Mouse (Mus musculus) embryonic stem cell, embryonic (primary cell): ENCODE measurements around the gene Vps8.

Experiments used
- CTCF ChIA-PET, 4 experiments: fragments of 300-600 bp in 2 of 4; fragments of 350-600 bp in 2 of 4; sonication (Branson Sonifier 250); formaldehyde crosslinking; loops; one replicate each; lab custom pipeline; 2022; ENCODE audit warnings: inconsistent platforms in 2 of 4; lab: Charles Lee
- POLR2A ChIA-PET, 4 experiments: fragments of 300-600 bp in 2 of 4; fragments of 350-600 bp in 2 of 4; sonication (Branson Sonifier 250); formaldehyde crosslinking; loops; one replicate each; lab custom pipeline; 2022; ENCODE audit warnings: antibody characterized with exemption in 4 of 4, inconsistent platforms in 1 of 4; lab: Charles Lee

Vps8 gene

DNA sequence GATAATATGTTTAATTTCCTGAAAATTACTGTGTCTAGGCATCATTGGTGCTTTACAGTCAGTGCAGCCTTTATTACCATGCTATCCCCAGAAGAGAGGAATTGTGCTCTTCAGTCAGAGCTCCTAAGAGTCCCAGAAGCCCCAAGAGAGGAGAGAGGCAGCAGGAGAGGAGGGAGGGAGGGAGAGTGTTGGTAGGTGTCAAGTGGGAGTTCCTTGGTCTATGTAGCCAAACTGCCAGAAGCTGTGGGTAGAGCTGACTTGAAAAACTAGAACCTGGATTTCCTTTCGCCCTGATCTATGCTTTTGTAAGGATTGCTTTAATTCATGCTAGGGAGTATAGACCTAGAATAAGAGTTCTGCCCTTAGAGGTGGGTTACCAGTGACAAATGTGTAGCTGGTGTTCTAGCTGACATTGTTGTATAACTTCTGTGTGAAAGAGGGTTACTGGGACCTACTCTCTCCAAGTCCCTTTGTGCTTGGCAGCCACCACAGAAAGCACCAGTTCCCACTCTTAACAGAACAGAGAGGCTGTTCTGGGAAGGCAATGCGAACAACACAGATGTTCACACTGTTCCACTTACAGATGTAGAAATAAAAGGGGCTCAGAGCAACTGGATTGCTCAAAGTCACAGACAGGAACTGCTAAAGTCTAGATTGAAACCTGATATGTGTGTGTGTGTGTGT lies 7.6 kb downstream of the Vps8 start:
- CTCF ChIA-PET, result interaction anchor here in 3 of 4 experiments (0.8 to 2.5 kb wide), 5 partner anchors 7 to 226 kb away, joined by 3 to 18 read pairs (median 3); partner anchors contain the start of genes Ephb3 (in 1 of the 3) and Vps8 (in 1 of the 3)
- POLR2A ChIA-PET, result interaction anchor here in 1 of 4 experiments (1.3 kb wide), 1 partner anchor 19 kb away, joined by 3 read pairs; no protein-coding TSS in a partner anchor

DNA sequence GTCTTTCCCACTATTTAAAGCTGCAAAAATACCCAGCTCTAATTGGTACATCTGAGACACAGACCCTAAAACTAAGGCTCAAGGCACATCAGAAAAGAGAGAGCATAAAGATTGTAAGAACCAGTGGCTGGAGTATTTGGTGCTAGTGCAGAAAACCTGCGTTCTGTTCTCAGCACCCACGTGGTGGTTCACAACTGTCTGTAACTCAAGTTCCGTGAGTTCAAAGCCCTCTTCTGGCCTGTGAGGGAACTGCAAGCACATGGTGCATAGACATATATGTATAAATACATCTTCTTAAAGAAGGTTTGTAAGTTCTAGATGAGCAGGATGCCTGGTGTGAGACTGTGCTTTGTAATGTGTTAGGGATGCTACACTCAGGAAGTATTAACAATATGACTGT lies 8.7 kb downstream of the Vps8 start:
- ChIA-PET POLR2A (interaction anchor here in 3 of 4 experiments (0.6 to 1.3 kb wide), 9 partner anchors 9 to 270 kb away, joined by 3 to 5 read pairs (median 3); partner anchors contain the start of genes Ephb3 (in 2 of the 3) and Vps8 (in 1 of the 3)), CTCF (interaction anchor here (0.6 to 2.5 kb wide), 15 partner anchors 9 to 1376 kb away, joined by 3 to 18 read pairs (median 4); partner anchors contain the start of genes Ephb3 (in 2 of the 4) and Vps8 (in 1 of the 4))

DNA sequence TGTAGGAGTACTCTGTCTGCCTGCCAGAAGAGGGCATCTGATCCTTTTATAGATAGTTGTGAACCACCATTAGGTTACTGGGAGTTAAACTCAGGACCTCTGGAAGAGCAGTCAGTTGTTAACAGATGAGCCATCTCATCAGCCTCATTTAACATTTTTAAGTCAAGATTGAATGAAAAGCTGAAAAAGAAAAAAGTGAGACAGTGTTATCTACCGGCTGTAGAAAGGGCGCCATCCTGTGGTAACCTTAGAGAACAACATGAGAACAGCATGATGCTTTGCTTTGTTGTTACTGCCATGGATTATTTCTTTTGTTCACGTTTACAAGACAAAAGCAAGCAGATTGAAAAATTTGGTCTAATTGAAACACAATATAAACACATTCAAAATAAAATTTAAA lies 10.6 kb downstream of the Vps8 start:
- CTCF ChIA-PET, result interaction anchor here (0.7 to 2.3 kb wide), 17 partner anchors 10 to 229 kb away, joined by 3 to 13 read pairs (median 4); partner anchors contain the start of genes Ephb3 (in 2 of the 4) and Vps8 (in 2 of the 4)

DNA sequence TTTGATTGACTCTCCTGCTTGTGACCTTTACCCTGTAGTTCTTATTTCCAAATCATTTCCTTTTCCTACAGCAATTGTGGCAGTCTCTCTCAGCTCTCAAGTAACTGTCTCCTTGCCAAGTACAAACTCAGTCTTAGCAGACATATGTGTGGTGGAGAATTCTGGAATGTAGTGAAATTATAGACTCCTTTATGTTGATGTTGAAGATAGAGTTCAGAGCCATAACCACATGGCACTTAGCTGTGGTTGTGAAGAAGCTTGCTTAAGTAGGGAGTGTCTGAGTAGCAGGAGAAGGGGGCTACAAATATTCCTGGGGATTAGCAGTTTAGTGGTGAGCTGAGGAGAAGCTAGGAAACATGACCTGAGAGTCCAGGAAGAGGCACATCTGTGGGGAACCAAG lies 18.1 kb downstream of the Vps8 start:
- POLR2A ChIA-PET, result interaction anchor here in 1 of 4 experiments (1.5 to 2.0 kb wide), 2 partner anchors 14 to 17 kb away, joined by 4 to 5 read pairs; no protein-coding TSS in a partner anchor
- CTCF ChIA-PET, result interaction anchor here in 2 of 4 experiments (0.6 to 1.9 kb wide), 2 partner anchors 26 to 49 kb away, joined by 3 to 6 read pairs; no protein-coding TSS in a partner anchor

More for the DNA sequence above, 10.6 kb downstream of the Vps8 start:
- POLR2A ChIA-PET, result interaction anchor here in 2 of 4 experiments (0.7 to 0.9 kb wide), 2 partner anchors 9 to 10 kb away, joined by 3 read pairs; partner anchors contain the start of gene Vps8 (in 1 of the 2)

DNA sequence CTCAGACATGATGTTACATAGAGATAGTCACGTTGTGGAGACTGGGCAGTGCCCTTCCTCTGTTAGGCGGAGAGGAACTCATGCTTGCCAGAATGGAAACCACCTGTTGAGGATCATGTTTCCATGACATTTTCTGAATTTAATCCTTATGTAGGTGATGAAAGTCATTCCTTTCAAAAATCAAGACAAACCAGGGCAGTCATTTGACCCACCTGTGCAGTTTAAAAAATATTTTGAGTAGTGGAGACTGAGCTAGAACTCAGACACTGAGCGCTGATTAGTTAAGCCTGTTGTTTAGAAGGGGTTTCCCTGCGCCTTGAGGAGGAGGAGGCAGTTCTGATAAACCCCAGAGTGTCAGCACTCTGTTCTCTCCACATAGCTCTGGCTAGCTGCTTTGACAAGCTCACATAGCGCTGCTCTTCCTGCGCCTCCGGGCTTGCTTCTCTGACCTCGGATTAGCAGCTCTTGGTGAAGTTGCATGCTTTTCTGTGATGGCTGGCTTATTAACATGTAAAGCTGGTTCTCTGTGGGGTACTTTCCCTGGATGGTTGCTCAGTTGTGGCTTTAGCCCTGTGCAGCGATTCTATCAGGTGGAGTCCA lies 22.2 kb downstream of the Vps8 start:
- ChIA-PET POLR2A (no interaction called here), CTCF (interaction anchor here in 2 of 4 experiments (0.6 to 0.8 kb wide), 2 partner anchors 199 to 331 kb away, joined by 3 read pairs; no protein-coding TSS in a partner anchor)

DNA sequence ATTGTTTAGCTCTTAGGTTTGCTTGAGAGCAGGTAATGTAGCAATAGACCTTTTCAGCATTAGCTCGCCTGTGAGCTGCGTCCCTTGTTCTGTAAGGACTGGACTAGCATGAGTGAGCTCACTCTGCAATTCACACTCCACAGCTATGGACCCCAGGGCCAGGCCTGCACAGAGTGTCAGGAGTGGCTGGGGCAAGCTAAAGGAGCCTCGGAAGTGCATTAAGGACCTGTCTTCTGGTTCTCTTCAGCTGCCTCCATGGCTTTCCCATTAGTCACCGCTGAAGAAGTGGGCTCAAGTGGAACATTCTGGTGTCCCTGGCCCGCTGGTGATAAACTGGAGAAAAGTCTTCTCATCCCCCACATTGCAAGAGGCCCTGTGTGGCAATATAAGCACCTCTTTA lies 24.5 kb downstream of the Vps8 start:
- POLR2A ChIA-PET, result interaction anchor here in 1 of 4 experiments (1.2 to 1.5 kb wide), 2 partner anchors 9 to 12 kb away, joined by 3 to 4 read pairs; no protein-coding TSS in a partner anchor
- CTCF ChIA-PET, result interaction anchor here in 2 of 4 experiments (0.7 to 1.1 kb wide), 2 partner anchors 90 to 280 kb away, joined by 3 read pairs; no protein-coding TSS in a partner anchor

DNA sequence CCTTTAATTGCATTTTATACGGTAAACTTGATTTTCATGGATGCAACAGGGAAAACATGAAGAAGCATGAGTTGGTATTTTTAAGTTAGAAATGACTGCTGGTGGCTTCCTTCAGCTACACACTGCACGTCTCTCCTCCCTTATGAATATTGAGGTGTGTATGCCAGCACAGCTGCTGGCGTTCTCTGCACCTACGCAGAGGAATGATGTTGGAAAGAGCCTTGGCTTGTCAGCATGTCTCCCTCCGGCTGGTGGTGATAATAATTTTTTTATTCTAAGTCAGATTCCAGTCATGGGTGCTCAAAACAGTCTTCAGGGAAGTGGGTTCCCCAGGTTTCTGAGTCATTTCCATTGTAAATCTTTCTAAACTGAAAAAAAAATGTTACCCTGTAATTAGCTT lies 25.5 kb downstream of the Vps8 start:
- POLR2A ChIA-PET, result interaction anchor here in 1 of 4 experiments (0.6 kb wide), 1 partner anchor 1220 kb away, joined by 3 read pairs; no protein-coding TSS in a partner anchor
- CTCF ChIA-PET, result interaction anchor here in 1 of 4 experiments (0.9 kb wide), 1 partner anchor 56 kb away, joined by 3 read pairs; no protein-coding TSS in a partner anchor

DNA sequence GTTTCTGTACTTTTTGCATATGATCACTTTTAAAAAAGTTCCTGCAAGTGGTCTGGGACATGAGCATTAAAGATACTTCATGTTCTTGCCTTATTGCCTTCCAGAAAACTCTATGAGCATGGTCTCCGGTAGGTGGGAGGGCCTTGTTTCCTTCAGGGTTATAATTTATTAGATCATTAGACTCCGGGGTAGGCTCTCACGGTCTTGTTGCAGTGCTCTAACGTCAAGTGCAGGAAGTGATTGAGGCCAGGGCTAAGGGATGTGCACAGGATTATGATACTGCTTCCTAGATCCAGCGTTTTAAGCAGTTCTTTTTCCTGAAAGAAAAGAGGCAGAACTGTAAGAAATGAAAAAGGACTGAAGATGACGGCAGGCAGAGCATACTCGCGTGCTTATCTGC lies 27.0 kb downstream of the Vps8 start:
- ChIA-PET POLR2A (interaction anchor here in 1 of 4 experiments (0.8 to 1.1 kb wide), 2 partner anchors 19 to 231 kb away, joined by 3 read pairs; no protein-coding TSS in a partner anchor), CTCF (interaction anchor here in 1 of 4 experiments (1.0 kb wide), 1 partner anchor 21 kb away, joined by 3 read pairs; no protein-coding TSS in a partner anchor)

DNA sequence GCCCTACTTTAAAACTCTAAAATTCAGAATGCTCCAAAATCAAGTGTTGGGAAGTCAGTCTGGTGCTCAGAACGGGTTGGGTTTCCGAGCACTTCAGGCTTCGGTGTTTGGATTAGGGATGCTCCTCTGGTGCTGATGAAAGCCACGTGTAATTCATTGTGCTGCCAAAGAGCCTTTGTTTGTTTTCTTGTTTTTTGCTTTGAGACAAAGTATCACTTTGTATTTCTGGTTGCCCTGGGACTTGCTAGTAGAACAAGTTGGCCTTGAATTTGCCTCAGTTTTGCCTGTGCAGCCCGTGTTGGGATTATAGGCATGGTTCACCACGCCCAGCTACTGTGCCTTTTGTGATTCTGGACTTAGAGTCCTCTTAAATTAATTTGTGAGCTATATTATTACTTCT lies 29.7 kb downstream of the Vps8 start:
- ChIA-PET POLR2A (interaction anchor here in 1 of 4 experiments (1.4 kb wide), 1 partner anchor 14 kb away, joined by 3 read pairs; no protein-coding TSS in a partner anchor), CTCF (interaction anchor here in 2 of 4 experiments (0.6 to 1.1 kb wide), 2 partner anchors 60 to 85 kb away, joined by 4 to 5 read pairs; no protein-coding TSS in a partner anchor)

DNA sequence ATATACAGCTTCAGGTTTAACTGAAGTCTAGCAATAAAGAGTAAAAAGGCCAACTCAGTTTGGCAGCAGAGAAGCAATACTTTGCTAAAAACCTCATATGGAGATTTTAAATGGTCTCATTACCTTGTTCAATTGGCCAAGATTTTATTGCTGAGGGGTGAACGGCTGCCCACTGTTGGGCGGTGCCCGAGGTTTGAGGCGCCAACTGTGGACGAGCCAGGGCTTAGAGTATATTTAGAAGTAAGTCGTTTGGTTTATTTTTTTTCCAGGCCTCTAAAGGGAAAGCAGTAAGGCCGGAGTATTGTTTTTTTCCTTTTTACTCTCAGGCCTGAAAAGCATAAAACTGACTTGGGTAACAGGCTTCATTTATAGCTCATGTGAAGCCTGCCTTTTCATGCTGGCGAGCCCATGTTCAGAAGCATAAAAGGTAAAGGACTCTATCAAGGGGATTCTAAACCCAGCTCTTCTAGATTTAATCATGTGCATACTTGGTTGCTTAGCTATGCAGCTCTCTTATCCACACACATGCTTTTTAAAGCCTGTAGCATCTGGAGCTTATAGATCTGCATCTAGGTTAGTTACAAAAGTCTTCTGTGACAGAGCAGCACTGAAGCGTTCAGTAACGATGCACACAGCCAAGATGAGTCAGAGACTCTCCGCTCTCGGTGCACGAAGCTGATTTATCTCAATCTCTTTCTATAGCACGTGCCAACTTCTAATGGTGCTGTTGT lies 34.9 kb downstream of the Vps8 start:
- CTCF ChIA-PET, result interaction anchor here in 2 of 4 experiments (1.0 to 1.8 kb wide), 2 partner anchors 13 to 79 kb away, joined by 3 to 6 read pairs; no protein-coding TSS in a partner anchor
- POLR2A ChIA-PET, result interaction anchor here in 1 of 4 experiments (0.7 kb wide), 1 partner anchor 13 kb away, joined by 3 read pairs; no protein-coding TSS in a partner anchor

DNA sequence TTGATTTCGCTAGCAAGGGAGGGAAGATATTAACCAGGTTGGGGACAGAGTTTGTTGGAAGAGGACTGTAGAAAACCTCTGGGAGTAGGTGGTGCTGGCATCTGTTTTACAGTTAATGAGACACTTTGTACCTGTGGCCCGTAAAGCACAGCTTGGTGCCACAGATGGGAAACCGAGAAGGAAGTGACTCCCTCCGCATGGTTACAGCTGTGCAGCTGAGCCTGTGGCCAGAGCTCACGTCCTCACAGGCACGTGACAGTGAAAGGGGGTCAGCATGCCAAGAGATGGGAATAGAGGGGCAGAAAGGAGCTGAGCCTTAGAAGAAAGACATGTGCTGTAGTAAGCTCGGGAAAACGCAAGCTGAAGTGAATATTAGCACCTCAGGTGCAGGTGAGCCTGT lies 43.0 kb downstream of the Vps8 start:
- ChIA-PET POLR2A (interaction anchor here in 1 of 4 experiments (1.5 kb wide), 1 partner anchor 13 kb away, joined by 3 read pairs; no protein-coding TSS in a partner anchor), CTCF (interaction anchor here in 1 of 4 experiments (0.6 kb wide), 1 partner anchor 71 kb away, joined by 6 read pairs; no protein-coding TSS in a partner anchor)

DNA sequence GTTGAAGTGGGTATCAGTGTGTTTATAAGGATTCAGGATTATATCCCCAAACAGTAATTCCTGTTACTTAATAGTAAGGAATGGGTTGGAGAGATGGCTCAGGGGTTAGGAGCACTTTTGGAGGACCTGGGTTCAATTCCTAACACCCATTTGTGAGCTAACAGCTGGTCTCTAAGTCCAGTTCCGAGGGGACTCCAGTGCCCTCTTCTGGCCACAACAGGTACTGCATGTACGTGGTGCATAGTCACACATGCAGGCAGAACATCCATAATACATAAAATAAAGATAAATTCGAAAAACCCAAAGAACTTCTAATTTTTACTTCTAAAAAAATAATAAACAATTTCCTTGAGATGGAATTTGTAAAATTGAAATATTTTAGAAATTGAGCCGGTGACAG lies 47.5 kb downstream of the Vps8 start:
- ChIA-PET CTCF (interaction anchor here (0.5 to 2.2 kb wide), 33 partner anchors 9 to 1022 kb away, joined by 3 to 9 read pairs (median 4); partner anchors contain the start of genes Eef1akmt4 (in 1 of the 4), Ephb3 (in 1 of the 4) and Gm49333 (in 1 of the 4)), POLR2A (interaction anchor here in 3 of 4 experiments (0.6 to 3.2 kb wide), 8 partner anchors 9 to 1449 kb away, joined by 3 to 13 read pairs (median 3); partner anchors contain the start of gene Ephb3 (in 1 of the 3))

DNA sequence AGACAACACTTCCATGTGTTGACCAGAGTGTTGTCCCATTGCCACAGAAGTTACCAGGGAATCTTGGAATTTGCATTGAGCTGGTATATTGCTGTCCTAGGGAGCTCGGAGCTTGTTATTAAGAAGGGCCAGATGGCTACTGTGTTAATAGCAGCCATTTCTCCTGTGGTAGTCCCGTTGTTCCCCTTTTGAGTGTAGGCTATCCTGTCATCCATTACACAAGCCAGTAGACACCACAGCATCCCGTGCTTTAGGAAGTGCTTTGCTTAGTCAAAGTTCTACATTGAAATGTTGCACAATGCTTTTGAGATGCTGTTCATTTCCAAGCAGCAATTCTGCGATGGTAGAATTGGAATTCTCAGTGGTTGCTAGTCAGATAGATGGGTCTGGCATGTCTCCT lies 54.2 kb downstream of the Vps8 start:
- POLR2A ChIA-PET, result interaction anchor here in 1 of 4 experiments (1.6 kb wide), 1 partner anchor 273 kb away, joined by 3 read pairs; the partner anchor contains the start of gene Ephb3
- CTCF ChIA-PET, result no interaction called here

DNA sequence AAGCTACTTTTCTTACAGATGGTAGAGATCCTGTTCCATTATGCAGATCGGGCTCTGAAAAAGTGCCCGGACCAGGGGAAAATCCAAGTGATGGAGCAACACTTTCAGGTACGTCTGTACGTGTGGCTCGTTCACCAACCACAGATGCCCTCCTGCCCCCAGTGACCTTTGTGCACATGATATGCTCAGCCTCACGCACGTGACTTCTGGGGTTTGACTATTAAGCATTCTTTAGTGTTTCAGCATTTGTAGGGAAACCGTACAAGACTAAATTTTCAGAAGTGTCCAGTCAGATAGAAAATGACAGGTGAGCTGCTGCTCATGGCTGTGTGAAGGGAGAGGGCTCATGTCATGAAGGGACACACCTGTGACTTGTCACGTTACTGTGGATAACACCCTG lies 55.5 kb downstream of the Vps8 start:
- ChIA-PET POLR2A (no interaction called here), CTCF (no interaction called here)

DNA sequence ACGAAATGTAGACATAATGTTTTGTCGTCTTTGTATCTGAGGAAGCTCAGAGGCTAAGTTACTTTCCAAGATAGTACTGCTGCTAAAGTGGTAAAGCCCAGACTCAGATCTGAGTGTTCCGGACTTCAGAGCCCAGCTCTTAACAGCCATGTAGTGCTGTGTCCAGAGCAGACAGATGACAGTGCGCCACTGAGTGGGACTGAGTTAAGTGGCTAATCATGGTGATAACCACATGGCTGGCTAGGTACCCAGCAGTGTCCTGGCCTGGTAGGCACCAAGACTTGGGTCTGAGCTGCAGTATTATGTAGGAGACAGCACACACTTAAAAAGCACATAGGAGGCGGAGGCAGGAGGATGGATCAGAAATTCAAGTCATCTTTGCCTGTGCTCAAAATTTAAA lies 60.9 kb downstream of the Vps8 start:
- ChIA-PET CTCF (interaction anchor here in 2 of 4 experiments (0.7 to 1.1 kb wide), 2 partner anchors 14 to 202 kb away, joined by 3 to 4 read pairs; no protein-coding TSS in a partner anchor), POLR2A (no interaction called here)

DNA sequence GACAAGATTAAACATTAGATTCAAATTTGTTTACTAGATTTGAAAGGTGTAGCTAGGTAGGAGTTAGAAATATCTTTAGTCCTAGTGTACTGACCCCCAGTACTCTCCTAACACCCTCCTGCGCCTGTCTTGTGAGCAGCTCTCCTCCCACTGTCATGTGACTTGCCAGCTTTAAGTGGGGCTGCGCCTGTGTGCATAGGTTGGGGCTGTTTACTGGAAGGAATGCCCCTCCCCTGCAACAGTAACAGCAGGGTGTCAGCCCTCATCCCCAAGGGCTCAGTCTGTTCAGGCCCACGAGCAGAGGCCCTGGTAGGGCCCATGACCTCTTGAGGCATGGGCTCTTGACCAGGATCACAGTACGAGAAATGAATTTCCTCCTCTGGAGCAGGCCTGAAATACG lies 62.8 kb downstream of the Vps8 start:
- ChIA-PET POLR2A (interaction anchor here in 3 of 4 experiments (0.6 to 3.0 kb wide), 9 partner anchors 9 to 783 kb away, joined by 3 to 13 read pairs (median 3); no protein-coding TSS in a partner anchor), CTCF (interaction anchor here in 2 of 4 experiments (0.7 to 1.6 kb wide), 2 partner anchors 51 to 242 kb away, joined by 3 to 5 read pairs; no protein-coding TSS in a partner anchor)

DNA sequence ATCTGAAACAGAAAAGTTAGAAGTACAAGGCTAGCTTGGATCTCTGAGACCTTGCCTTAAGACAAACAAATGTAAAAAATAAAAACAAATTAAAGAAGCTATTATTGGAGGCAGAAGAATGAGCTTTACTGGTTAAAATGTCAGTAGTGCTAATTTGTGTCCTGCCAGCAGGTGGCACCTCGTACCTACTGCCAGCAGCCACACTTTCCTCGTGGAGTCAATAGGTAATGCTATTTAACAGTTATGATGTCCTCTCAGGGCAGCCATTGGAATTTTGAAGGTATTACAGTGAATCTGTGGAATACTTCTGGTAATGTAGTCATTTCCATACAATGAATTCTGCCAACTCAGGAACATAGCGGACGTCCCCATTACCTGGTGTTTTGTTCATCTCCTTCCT lies 65.5 kb downstream of the Vps8 start:
- POLR2A ChIA-PET, result interaction anchor here in 2 of 4 experiments (0.6 to 1.3 kb wide), 4 partner anchors 49 to 491 kb away, joined by 3 read pairs; no protein-coding TSS in a partner anchor
- CTCF ChIA-PET, result interaction anchor here (0.5 to 2.8 kb wide), 32 partner anchors 11 to 715 kb away, joined by 3 to 17 read pairs (median 4); no protein-coding TSS in a partner anchor
